Mouse (Mus musculus) bone marrow macrophage, adult 2 months (primary cell): ENCODE results near the gene Ppp1r9a.

Experiments used
- CTCF ChIP-seq: IDR thresholded peaks from 2 replicates; pipeline ENCODE4 v1.5.1; 2012; ENCODE audit warnings: low read depth, mild to moderate bottlenecking, low read length, moderate library complexity
- POLR2A ChIP-seq: IDR thresholded peaks from 2 replicates; pipeline ENCODE4 v1.6.1; 2012; ENCODE audit warnings: mild to moderate bottlenecking, low read depth, low read length, borderline replicate concordance

DNA sequence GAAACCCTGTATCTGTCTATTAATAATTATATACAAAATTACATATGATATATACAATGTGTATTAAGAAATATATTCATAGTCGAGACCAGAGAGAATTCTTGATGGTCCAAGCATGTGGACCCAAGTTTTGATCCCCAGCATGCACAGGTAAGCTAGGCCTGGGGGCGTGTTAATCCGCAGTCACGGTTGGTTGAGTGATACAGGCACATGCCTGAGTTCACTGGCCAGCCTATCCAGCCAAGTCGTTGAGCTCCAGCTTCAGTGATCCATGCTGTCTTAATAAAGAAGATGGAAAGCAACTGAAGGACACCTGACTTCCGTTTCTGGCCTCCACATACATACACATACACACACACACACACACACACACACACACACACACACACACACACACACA lies 233.3 kb downstream of the Ppp1r9a start:
- TF ChIP-seq POLR2A (no peak), CTCF (no peak)
